Mouse (Mus musculus): ENCODE measurements around the gene Ccdc148.

- TF ChIP-seq CTCF (IDR thresholded peaks at IDR 0.05; ENCODE audit: low read depth) (no peak), EP300 (IDR thresholded peaks at IDR 0.05; ENCODE audit: low read depth) (no peak)
Observed at GRCm38 (mm10) chr2:59170593-59170992, 10.1 kb upstream of the Ccdc148 start.

All from liver, postnatal 0 days (tissue).